Mouse (Mus musculus): ENCODE data around the gene 1700008O03Rik.

Gene 1700008O03Rik

DNA sequence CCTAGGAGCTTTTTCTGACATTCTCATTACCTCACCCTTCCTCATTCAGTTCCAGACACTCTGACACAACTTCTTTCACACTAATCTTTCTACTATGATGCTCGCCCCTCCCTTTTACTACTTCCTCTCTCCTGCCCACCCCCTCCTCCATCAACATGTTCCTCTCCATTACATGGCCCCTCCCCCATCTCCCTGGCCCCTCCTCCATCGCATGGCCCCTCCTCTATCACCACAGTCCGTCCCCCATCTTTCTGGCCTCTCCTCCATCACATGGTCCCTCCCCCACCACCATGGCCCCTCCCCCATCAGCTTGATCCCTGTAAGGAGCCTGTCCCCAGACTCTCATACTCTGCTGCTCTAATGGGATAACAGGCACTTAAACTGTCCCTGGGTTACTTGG is 36.6 kb downstream of the 1700008O03Rik start:
- in situ Hi-C loops (cut with MboI, MseI): loop anchor here (5.0 kb wide), 1 partner anchor 82 kb away; no protein-coding TSS in a partner anchor

- in situ Hi-C loops (cut with MboI, MseI): loop anchor here (5.0 kb wide), 1 partner anchor 77 kb away; no protein-coding TSS in a partner anchor
Measured at GRCm38 (mm10) chr7:44344622-44345021, 41.0 kb downstream of the 1700008O03Rik start.

DNA sequence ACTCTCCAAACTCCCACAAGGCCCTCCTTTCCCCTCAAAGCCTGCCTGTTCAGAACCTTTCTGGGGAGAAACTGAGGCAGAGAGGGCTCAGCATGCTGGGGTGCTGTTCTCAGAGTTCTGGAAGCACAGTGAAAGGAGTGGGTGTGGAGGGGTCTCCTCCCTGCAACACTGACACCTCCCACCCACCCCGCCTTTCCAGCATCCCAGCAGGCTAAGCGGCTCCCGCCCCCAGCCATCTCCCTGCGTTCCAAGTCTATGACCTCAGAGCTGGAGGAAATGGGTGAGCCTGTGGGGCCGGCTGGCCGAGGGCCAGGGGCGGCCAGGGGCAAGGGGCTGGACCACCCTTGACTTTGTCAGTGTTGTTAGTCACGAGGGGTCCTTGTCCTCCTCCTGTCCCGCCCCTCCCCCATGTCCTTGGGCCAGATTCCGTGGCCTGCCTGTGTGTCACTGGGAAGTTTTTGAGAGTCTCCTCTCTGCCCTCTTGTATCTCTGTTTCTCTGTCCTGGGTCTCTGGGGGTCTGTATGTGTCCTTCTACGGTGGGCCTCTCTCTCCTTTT is 42.1 kb downstream of the 1700008O03Rik start:
- in situ Hi-C loops (cut with MboI, MseI): no loop called here

GRCm38 (mm10) chr7:44341714-44342113 is 43.9 kb downstream of the 1700008O03Rik start:
- in situ Hi-C loops (cut with MboI, MseI): no loop called here

DNA sequence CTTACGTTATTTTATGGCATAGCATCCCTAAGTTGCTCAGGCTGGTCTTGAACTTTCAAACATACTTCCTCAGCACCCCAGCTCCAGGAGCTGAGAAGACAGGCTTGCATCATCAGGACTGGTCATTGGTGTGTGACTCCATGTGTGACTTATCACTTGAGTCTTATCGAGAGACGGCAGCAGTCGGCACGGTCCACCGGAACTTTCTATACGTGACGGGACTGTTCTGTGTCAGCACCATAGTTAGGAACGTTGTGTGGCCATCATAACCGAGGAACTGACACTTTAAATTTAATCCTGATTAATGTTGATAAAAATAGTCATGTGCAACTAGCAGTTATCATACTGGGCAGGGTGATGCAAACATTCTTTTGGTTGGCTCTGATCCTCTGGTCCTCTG is 44.5 kb downstream of the 1700008O03Rik start:
- in situ Hi-C loops (cut with MboI, MseI): no loop called here

DNA sequence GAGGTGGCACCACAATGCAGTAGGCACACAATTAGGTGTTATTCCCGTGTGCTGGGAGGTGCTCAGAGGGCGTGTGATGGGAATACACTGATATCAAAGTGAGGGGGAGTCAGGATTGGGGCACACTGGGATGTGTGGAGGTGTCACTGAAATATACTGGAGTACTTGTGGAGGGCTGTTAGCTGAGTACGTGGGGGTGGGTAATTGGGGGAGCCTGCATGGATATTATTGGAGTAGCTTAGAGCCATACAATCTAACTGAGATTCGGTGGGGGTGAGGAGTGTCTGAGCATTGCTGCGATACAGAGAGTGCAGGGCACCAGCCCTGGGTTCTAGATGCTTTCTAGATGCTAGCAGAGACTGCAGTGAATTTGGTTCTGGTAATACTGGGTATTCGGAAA is 45.4 kb downstream of the 1700008O03Rik start:
- in situ Hi-C loops (cut with MboI, MseI): no loop called here

GRCm38 (mm10) chr7:44337121-44337849 is 48.3 kb downstream of the 1700008O03Rik start:
- in situ Hi-C loops (cut with MboI, MseI): no loop called here

DNA sequence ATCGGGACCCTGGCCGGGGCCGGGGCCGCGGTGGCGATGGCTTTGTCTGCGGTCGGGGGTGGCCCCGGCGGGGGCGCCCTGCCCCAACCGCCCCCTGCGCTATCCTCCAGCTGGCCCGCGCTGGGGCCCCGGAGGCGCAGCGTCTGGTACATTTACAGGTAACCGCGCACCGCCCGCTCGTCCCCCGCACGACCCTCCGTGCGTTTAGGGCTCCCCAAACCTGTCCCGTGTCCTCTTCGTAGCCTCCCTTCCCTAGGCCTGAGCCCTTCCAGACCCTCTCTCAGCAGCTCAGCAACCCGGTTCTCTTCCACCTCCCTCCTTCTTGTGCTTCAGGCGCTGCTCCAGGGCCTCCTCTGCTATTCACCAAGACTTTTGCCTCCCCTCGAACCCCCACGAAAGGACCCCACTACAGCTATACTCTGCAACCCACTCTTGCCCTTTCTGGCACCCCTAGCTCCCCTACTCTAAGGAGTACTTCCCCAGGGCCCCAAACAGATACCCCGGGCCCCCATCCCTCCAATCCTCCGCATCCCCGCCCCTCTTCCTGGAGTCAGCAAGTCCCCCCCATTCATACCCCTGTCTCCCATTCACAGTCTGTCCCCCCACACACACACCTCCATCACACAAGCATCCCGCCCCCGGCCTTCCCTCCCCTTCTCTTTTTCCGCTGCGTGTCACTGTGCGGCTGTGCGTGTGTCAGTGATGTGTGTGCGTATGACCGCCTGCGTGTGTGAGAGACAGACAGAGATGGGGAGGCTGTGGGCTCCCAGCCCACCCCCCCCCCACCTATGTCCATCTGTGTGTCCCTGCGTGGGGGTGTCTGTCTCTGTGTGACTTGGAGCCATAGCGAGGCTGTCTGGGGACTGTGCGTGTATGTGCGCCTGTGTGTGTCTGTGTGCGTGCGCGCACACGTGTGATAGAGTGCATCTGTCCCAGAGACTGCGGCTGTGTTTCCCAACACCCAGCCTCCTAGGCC is 49.3 kb downstream of the 1700008O03Rik start:
- in situ Hi-C loops (cut with MboI, MseI): no loop called here

- in situ Hi-C loops (cut with MboI, MseI): no loop called here
Measured at GRCm38 (mm10) chr7:44335031-44335878, 50.4 kb downstream of the 1700008O03Rik start.

DNA sequence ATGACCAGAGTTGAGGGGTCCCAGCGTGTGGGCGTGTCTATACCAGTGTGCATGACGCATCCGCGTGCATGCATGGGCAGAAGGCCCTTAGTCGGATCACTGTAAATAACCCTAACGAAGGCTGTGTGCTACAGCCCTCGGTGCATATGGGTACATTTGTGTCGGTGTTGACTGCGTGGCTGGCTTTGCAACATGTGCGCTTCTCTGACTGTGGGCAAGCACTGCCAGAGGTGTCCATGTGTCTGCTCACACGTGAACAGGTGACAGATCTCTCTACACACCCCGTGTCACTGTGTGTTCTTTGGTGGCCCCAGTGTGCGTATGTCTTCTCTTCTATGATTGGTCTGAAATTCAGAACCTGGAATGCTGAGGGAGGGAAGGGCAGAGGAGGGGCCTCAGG is 51.5 kb downstream of the 1700008O03Rik start:
- in situ Hi-C loops (cut with MboI, MseI): loop anchor here (5.0 kb wide), 2 partner anchors 52 to 103 kb away; no protein-coding TSS in a partner anchor

GRCm38 (mm10) chr7:44332336-44332735 is 53.3 kb downstream of the 1700008O03Rik start:
- in situ Hi-C loops (cut with MboI, MseI): loop anchor here (5.0 kb wide), 2 partner anchors 50 to 105 kb away; no protein-coding TSS in a partner anchor

- in situ Hi-C loops (cut with MboI, MseI): no loop called here
Measured at GRCm38 (mm10) chr7:44326614-44327013, 59.0 kb downstream of the 1700008O03Rik start.

GRCm38 (mm10) chr7:44322290-44322689 is 63.3 kb downstream of the 1700008O03Rik start:
- in situ Hi-C loops (cut with MboI, MseI): no loop called here

DNA sequence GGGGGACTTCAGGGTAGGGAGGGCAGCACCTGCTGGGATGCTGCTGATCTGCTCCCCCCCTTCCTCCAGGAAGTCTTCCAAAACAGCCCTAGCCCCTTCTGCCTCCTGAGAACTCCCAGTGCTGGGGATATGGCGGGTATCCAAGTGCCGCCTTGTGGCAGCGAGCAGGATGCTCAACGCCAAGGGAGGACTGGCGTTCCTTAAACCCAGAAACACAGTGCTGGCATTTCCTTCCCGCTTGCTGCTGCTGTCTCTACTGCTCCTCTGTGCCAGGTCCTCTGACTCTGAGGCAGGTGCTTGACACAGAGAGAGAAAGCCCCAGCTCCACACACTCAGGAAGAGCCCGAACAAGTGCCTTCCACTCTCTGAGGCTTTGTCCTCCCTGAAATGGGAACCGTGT is 64.7 kb downstream of the 1700008O03Rik start:
- in situ Hi-C loops (cut with MboI, MseI): no loop called here

GRCm38 (mm10) chr7:44317913-44318312 is 67.7 kb downstream of the 1700008O03Rik start:
- in situ Hi-C loops (cut with MboI, MseI): no loop called here

DNA sequence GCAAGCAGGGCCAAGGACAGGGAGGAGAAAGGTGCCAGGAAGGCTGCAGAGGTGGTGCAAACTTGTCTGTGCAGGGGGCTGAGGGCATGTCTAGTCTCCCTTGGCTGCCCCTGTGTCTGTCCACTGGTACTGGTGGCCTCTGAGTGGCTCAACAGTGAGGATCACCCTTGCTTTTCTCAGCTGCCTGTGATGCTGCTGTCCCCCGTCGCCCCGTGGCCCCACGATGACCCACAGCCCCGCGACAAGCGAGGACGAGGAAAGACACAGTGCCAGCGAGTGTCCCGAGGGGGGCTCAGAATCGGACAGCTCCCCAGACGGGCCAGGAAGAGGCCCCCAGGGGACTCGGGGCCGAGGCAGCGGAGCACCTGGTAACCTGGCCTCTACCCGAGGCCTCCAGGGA is 73.1 kb downstream of the 1700008O03Rik start:
- in situ Hi-C loops (cut with MboI, MseI): no loop called here

DNA sequence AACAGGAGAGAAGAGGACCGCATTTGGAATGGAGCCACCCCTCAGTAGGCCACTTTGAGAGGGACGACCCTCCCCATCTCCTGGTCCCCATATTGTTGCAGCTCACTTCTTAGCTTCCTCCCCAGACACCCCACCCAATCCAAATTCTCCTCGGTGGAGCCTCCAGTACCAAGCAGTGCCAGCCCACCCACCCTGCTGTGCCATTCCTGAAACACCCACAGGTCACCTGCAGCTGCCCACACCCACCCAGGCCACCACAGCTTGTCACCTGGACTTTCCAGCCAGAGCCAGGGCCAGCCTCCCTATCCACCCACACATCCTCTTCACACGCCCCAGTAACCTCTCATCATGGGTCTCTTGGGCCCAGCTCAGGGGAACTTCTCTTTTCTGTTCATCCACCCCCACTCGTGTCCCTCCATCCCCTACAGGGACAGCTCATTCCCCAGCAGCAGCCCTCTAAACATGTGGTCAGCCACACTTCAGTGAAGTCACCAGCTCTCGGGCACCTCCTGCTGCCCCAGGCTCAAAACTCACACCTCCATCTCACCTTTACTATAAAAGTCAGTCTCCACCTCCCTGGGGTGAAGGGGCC is 73.8 kb downstream of the 1700008O03Rik start:
- in situ Hi-C loops (cut with MboI, MseI): no loop called here

DNA sequence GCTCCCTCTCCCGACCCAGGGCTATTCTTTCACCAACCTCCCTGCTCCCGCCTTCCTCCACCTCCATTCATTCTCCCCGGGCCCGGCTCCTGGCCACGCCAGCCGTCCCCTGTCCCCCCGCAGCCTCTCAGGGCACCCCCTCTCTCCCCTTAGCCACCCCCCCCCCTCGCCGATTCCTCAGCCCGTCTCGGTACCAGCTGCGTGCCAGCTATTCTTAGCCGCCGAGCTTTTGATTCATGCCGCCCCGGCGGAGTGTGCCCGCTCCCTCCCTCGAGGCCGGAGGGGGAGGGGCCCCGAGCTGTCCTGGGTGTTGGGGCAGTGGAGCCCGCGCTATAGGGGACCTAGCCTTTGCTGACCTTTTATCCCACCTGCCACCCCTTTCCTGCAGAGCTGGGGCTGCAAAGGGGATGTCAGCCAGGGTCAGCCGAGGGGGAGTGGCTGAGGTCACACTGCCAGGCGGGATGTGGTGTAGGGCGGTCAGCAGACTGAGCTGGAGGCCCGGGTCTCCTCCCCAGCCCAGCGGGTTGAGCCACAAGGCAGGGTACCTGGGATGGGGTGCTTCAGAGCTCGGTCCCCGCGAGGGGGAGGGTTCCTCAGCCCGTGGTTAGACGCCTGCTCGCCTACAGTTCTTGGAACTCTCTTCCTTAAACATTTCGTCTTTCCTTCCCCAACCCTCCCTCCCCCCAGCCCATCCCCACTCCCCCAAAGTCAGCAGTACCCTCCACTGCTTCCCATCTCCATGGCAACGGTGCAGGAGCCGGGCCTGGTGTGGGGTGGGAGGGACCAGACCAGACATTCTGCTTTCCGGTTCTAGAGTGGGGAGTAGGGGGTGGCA is 74.5 kb downstream of the 1700008O03Rik start:
- in situ Hi-C loops (cut with MboI, MseI): no loop called here

DNA sequence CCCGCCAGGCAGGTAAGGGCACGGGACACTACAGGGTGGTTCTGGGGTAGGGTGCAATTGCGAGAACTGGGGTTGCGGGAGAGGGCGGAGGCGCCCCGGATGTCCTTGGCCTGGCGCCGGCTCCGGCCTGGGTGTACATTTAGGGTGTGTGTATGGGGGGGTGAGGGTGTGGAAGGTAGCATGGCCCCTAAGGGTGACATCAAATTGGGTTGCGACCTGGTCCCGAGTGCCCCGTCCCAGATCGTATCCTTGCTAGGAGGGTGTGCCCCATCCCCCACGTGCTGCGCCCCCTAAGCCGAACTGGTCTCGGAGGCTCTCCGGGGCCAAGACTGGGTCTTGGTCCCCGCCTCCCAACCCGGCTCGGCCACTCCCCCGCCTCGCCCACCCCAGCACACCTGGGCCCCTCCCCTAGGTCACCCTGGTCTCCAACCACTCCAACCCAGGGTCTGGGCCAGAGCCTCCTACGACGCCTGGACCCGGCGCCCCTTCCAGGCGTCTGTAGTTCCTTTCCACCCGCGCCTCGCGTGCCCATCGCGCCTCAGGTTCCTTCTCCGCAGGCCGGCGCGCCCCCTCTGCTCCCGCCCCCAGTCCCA is 75.2 kb downstream of the 1700008O03Rik start:
- in situ Hi-C loops (cut with MboI, MseI): no loop called here
